Mouse (Mus musculus): ENCODE data around the gene Rfx1.

DNA sequence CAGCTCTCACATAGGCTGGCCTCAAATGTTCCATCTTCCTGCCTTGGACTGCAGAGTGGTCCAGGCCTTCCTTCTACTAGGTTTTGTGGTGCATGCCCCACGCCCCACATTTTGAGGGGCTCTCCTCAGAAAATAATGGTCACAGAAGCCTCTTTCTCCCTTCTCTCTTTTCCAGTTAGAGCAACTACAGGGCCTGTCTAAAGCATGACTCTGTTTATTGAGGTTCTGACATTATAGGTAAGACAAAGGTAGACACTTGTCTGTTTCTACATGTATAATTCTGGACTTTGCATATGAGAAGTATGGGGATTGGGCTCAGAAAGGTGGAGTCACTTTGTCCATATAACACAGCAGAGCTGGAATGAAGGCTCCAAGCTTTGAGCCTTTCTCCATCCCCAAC, 1.6 kb upstream of the Rfx1 start, which contains the start of gene Gm10643:
- TF ChIP-seq SIN3A (IDR thresholded peaks at IDR 0.05; ENCODE audit: low read length) (no peak), POLR2A (IDR thresholded peaks at IDR 0.05; ENCODE audit: low read depth, low read length) (no peak), CTCF (conservative IDR thresholded peaks at IDR 0.05 in 1 of 2, IDR thresholded peaks at IDR 0.05 in 1 of 2; ENCODE audit: low read depth in 2 of 2, low read length in 2 of 2) (no peak), MAFK (IDR thresholded peaks at IDR 0.05; ENCODE audit: insufficient replicate concordance, low read length) (no peak), HCFC1 (IDR thresholded peaks at IDR 0.05; ENCODE audit: low read depth, low read length) (no peak), USF1 (IDR thresholded peaks at IDR 0.05; ENCODE audit: low read depth, low read length) (no peak), MAZ (IDR thresholded peaks at IDR 0.05; ENCODE audit: low read depth, low read length) (no peak), EP300 (IDR thresholded peaks at IDR 0.05; ENCODE audit: low read length) (no peak), POLR2AphosphoS2 (IDR thresholded peaks at IDR 0.05; ENCODE audit: low read depth, low read length) (no peak), CHD2 (IDR thresholded peaks at IDR 0.05; ENCODE audit: low read length) (no peak)

Measured in CH12.LX (cell line).